Mouse (Mus musculus): Measurements from ENCODE around the gene Atp1a3. TPM values are rescaled to one million over a fixed set of nuclear protein-coding genes. Genes with fewer than 3 reads are reported as not detected.

The Atp1a3 gene
- total and polyA plus RNA-seq, 3 experiments, result 0.39 to 1.7 (median 1.2) TPM

GRCm38 (mm10) chr7:25011592-25011991, 5.8 kb upstream of the Atp1a3 start:
- DNase-seq, result no peak
- no peak for TF ChIP-seq EP300 (IDR thresholded peaks at IDR 0.05; ENCODE audit: insufficient read depth, low read depth, low read length)
- no peak for TF ChIP-seq POLR2A (IDR thresholded peaks at IDR 0.05; ENCODE audit: insufficient read depth, low read depth, low read length)
- TF ChIP-seq CTCF (IDR thresholded peaks at IDR 0.05), result no peak
- H3K9ac ChIP-seq (ENCODE audit: low read depth, low read length), result no peak overlapping the region
- WGBS, result 74% methylated on average over 7 of the region's 7 CpGs
- no peaks in the 10 kb centered on the region for H3K36me3 ChIP-seq (ENCODE audit: control insufficient read depth, insufficient read depth, low read length)
- no peak overlapping the region for H3K4me3 ChIP-seq
- H3K27me3 ChIP-seq (ENCODE audit: control insufficient read depth, insufficient read depth, low read length), result peaks cover 16% of the 10 kb centered on the region
- no peak overlapping the region for H3K27ac ChIP-seq
- H3K4me1 ChIP-seq (ENCODE audit: control insufficient read depth, insufficient read depth, low read length), result no peaks in the 10 kb centered on the region
- intact Hi-C loops (cut with DNase I), result no loop called here
- H3K79me2 ChIP-seq (replicated peaks; ENCODE audit: control insufficient read depth, insufficient read depth, low read length), result no peaks in the 10 kb centered on the region

- 2% methylated on average over 97 of the region's 97 CpGs for WGBS
- Histone ChIP-seq H3K4me3 (peak overlapping the region; percentile 31; the same call in 1 of the 2 replicates), H3K27ac (no peak overlapping the region)
These were observed 4.5 kb upstream of the Atp1a3 start for GRCm38 (mm10) chr7:25010090-25010913.

DNA sequence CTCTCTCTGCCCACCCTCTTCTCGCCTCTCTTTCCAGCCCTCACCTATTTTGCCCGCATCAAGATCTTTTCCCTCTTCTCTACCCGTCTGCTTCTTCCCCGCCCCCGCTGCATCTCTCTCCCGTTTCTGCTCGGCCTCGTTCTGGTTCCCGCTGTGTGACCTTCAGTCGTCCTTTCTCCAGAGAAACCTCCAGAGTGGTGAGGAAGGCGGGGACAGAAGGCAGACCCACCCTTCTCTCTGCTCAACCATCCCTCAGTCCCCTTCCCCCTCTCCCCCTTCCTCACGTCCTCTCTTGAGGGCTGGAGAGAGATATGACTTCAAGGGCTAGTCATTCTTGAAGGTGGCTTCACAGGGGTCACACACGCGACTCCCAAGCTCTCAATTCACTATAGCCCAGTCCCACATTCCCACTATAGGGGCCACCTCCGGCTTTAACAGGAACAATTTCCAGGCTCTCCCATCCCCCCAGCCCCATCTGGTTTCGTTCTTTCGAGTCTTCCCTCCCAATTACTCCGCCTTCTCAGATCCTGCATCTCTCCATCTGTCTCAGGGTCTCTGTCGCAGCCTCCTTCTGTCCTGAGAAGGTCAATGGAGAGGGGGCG, 3.4 kb upstream of the Atp1a3 start:
- Histone ChIP-seq H3K27me3 (ENCODE audit: control insufficient read depth, insufficient read depth, low read length) (peaks cover 27% of the 10 kb centered on the region), H3K27ac (no peak overlapping the region), H3K9ac (ENCODE audit: low read depth, low read length) (no peak overlapping the region), H3K4me3 (no peak overlapping the region), H3K4me1 (ENCODE audit: control insufficient read depth, insufficient read depth, low read length) (no peaks in the 10 kb centered on the region), H3K36me3 (ENCODE audit: control insufficient read depth, insufficient read depth, low read length) (no peaks in the 10 kb centered on the region), H3K79me2 (replicated peaks; ENCODE audit: control insufficient read depth, insufficient read depth, low read length) (no peaks in the 10 kb centered on the region)
- TF ChIP-seq CTCF (IDR thresholded peaks at IDR 0.05) (no peak), EP300 (IDR thresholded peaks at IDR 0.05; ENCODE audit: insufficient read depth, low read depth, low read length) (no peak), POLR2A (IDR thresholded peaks at IDR 0.05; ENCODE audit: insufficient read depth, low read depth, low read length) (no peak)
- no peak for DNase-seq
- 14% methylated on average over 20 of the region's 20 CpGs for WGBS
- intact Hi-C loops (cut with DNase I), result no loop called here

More at GRCm38 (mm10) chr7:25010090-25010913, 4.5 kb upstream of the Atp1a3 start:
- no peaks in the 10 kb centered on the region for H3K79me2 ChIP-seq (replicated peaks; ENCODE audit: control insufficient read depth, insufficient read depth, low read length)
- intact Hi-C loops (cut with DNase I), result no loop called here
- peak; percentile 14 to 45 for DNase-seq
- 0 out of 2 replicates have a peak overlapping the region, but pooled peaks have one; percentile 38 for H3K9ac ChIP-seq (ENCODE audit: low read depth, low read length)
- no peaks in the 10 kb centered on the region for H3K36me3 ChIP-seq (ENCODE audit: control insufficient read depth, insufficient read depth, low read length)
- TF ChIP-seq CTCF (IDR thresholded peaks at IDR 0.05), result peak; percentile 67
- no peak for TF ChIP-seq EP300 (IDR thresholded peaks at IDR 0.05; ENCODE audit: insufficient read depth, low read depth, low read length)
- H3K4me1 ChIP-seq (ENCODE audit: control insufficient read depth, insufficient read depth, low read length), result no peaks in the 10 kb centered on the region
- H3K27me3 ChIP-seq (ENCODE audit: control insufficient read depth, insufficient read depth, low read length), result peaks cover 24% of the 10 kb centered on the region

DNA sequence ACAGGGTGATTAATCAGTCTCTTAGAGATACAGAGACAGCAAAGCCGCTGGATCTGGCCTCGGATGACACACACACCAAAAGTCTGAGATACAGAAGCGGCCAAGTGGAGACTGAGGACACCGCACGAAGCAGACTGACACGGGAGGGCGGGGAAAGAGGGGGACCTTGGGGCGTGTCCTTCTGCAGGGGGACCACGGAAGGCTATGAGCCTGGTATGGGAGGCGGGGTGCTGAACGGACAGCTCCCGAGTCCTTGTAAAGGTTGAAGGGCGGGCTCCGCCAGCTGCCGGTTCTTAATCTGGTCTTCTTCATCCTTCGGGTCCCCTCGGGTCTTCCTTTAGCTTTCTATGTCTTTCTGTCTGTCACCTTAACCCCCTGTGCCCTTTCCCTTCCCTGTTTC, 2.9 kb upstream of the Atp1a3 start:
- H3K27me3 ChIP-seq (ENCODE audit: control insufficient read depth, insufficient read depth, low read length), result peaks cover 27% of the 10 kb centered on the region
- intact Hi-C loops (cut with DNase I), result no loop called here
- 2% methylated on average over 17 of the region's 17 CpGs for WGBS
- no peaks in the 10 kb centered on the region for H3K4me1 ChIP-seq (ENCODE audit: control insufficient read depth, insufficient read depth, low read length)
- H3K4me3 ChIP-seq, result no peak overlapping the region
- no peak overlapping the region for H3K9ac ChIP-seq (ENCODE audit: low read depth, low read length)
- DNase-seq, result peak; percentile 37 to 59
- H3K27ac ChIP-seq, result no peak overlapping the region
- TF ChIP-seq CTCF (IDR thresholded peaks at IDR 0.05) (no peak), EP300 (IDR thresholded peaks at IDR 0.05; ENCODE audit: insufficient read depth, low read depth, low read length) (no peak), POLR2A (IDR thresholded peaks at IDR 0.05; ENCODE audit: insufficient read depth, low read depth, low read length) (no peak)
- H3K36me3 ChIP-seq (ENCODE audit: control insufficient read depth, insufficient read depth, low read length), result no peaks in the 10 kb centered on the region
- H3K79me2 ChIP-seq (replicated peaks; ENCODE audit: control insufficient read depth, insufficient read depth, low read length), result no peaks in the 10 kb centered on the region

- no peaks in the 10 kb centered on the region for H3K4me1 ChIP-seq (ENCODE audit: control insufficient read depth, insufficient read depth, low read length)
- H3K27ac ChIP-seq, result no peak overlapping the region
- H3K36me3 ChIP-seq (ENCODE audit: control insufficient read depth, insufficient read depth, low read length), result no peaks in the 10 kb centered on the region
- no peak for TF ChIP-seq EP300 (IDR thresholded peaks at IDR 0.05; ENCODE audit: insufficient read depth, low read depth, low read length)
- TF ChIP-seq POLR2A (IDR thresholded peaks at IDR 0.05; ENCODE audit: insufficient read depth, low read depth, low read length), result no peak
- TF ChIP-seq CTCF (IDR thresholded peaks at IDR 0.05), result no peak
- no peak overlapping the region for H3K9ac ChIP-seq (ENCODE audit: low read depth, low read length)
- H3K4me3 ChIP-seq, result no peak overlapping the region
- H3K79me2 ChIP-seq (replicated peaks; ENCODE audit: control insufficient read depth, insufficient read depth, low read length), result no peaks in the 10 kb centered on the region
- DNase-seq, result no peak
- 34% methylated on average over 8 of the region's 8 CpGs for WGBS
- intact Hi-C loops (cut with DNase I), result no loop called here
- peaks cover 27% of the 10 kb centered on the region for H3K27me3 ChIP-seq (ENCODE audit: control insufficient read depth, insufficient read depth, low read length)
These were observed 2.0 kb upstream of the Atp1a3 start for GRCm38 (mm10) chr7:25007609-25008374.

All from heart, adult 2 months (tissue).